Mouse (Mus musculus): ENCODE measurements around the gene Rab30.
"Not testable (repeated sequence)": the region's sequence is repeated elsewhere in the genome, so short reads cannot be mapped to it uniquely, and the experiment has no call there.

Rab30 gene

GRCm38 (mm10) chr7:92758067-92758466 is 16.7 kb downstream of the Rab30 start:
- no peak for DNase-seq

GRCm38 (mm10) chr7:92760651-92761050 is 19.2 kb downstream of the Rab30 start:
- no peak for DNase-seq

DNA sequence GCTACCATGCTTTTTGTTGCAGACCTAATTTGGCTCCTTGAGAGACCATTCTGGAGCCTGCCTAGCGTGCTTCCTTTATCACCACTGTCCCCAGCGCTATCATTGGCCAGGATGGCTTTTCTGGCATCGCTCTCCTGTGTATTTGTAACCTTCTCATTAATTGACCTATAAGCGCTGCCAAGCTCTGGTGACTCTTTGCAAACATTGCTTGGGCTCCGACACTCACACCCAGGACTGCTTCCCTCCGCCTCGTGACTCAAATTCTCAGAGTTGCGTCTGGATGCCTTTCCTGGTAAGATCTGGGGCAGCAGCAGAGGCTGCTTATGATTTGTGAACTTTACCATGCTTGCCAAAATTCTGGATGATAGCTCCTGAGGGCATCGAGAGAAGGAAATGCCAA is 19.8 kb downstream of the Rab30 start:
- peak; percentile 60 for DNase-seq

GRCm38 (mm10) chr7:92765426-92765825 is 24.0 kb downstream of the Rab30 start:
- peak; percentile 71 for DNase-seq

GRCm38 (mm10) chr7:92766096-92767090 is 25.0 kb downstream of the Rab30 start:
- DNase-seq = no peak

GRCm38 (mm10) chr7:92768116-92768515 is 26.7 kb downstream of the Rab30 start:
- not testable (repeated sequence) for DNase-seq

GRCm38 (mm10) chr7:92768859-92769258 is 27.5 kb downstream of the Rab30 start:
- DNase-seq = no peak

DNA sequence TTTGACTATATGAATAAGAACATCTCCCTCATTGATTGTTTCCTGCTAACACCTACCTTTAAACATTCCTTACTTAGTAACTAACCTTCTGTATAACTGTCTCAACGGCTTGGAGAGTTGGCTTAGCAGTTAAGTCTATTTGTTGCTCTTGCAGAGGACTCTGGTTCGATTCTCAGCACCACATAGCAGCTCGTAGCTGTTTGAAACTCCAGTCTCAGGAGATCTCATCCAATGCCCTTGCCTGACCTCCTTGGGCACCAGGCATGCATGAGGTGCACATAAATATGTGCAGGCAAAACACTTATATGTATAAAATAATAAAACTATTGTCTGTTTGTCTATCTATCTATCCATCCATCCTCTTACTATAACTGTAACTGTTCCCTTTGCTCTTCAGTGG is 31.6 kb downstream of the Rab30 start:
- DNase-seq = no peak

DNA sequence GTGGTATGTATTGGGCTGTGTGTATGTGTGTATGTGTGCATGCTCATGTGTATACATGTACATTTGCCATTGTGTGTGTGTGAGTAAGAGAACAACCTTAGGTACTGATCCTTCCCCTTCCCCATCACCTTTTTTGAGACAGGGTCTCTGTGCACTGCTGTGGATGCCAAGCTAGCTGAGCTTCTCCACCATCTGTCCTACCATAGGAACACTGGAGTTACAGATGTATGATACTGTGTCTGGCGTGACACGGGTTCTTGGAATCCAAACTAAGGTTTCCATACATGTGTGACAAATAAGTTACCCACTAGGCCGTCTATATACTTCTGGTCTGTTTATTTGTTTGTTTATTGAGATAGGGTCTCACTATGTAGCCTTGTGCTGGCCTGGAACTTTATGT is 32.2 kb downstream of the Rab30 start:
- DNase-seq = no peak

DNA sequence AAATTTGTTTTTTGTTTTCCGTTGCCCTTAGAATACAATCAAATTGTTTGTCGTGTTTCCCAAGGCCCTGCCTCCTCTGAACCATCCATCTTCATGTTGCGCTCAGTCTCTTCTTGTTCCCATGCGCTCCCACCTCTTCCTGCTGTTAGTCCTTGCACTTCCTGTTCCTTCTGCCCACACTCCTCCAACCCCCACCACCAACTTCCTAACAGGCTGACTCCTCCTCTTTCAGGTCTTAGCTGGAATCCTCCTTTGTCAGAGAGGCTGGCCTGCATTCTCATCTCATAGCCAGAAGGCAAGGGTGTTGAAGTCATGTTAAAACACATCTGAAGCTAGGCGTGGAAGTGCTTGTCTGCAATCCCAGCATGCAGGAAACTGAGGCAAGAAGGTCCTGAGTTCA is 33.3 kb downstream of the Rab30 start:
- no peak for DNase-seq

- DNase-seq = no peak
Observed at GRCm38 (mm10) chr7:92775703-92776102, 34.3 kb downstream of the Rab30 start.

DNA sequence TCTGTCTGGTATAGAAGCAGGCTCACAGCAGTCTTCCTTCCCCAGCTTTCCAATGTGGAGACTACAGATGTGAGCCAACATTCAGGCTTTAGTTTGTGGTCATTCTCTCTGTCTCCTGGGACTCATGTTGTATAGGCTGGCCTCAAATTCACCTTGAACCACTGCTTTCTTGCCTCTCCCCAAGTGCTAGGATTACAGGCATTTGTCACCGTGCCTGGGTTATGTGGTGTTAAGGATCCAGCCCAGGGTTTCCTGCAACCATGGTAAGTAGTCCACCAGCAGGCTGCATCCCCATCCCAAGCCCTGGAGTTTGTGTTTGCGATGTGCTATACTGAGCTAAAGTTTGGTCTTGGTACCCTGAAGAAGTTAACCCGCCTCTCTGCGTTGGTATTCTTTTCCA is 35.2 kb downstream of the Rab30 start:
- no peak for DNase-seq

GRCm38 (mm10) chr7:92777108-92777973 is 35.9 kb downstream of the Rab30 start:
- peak; percentile 78 for DNase-seq

DNA sequence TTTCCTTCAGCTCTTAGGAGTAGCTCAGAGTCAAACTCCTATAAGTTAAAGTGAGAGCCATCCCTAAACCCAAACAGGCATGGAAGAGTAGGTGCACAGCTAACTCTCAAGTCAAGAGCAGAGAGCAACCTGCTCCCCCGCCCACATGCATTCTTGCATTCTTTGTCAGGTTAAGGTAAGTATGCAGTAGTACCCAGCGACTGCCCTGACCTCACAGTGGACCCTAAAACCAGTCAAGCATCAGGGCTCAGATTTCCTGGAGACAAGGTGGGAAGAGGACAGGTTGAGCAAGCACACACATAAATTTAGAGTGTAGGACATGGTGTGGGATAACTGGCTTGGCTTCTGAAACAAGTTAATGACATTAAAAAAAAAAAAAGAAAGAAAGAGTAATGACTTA is 37.7 kb downstream of the Rab30 start:
- no peak for DNase-seq

DNA sequence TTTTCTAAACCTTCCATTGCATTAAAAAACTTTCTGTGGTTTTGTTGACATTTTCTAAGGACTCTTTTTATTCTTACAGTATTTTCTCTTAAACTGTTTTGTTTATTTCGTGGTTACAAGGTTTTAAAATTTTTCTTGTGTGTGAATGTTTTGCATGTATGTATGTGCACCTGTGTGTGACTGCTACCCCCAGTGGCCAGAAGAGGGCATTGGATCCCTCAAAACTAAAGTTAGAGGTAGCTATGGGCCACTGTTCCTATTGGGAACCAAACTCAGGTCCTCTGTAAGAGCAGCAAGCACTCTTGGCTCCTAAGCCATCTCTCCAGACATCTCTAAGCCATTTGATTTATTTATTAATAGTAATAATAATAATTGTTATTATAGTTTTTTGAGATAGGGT is 40.0 kb downstream of the Rab30 start:
- DNase-seq = no peak

DNA sequence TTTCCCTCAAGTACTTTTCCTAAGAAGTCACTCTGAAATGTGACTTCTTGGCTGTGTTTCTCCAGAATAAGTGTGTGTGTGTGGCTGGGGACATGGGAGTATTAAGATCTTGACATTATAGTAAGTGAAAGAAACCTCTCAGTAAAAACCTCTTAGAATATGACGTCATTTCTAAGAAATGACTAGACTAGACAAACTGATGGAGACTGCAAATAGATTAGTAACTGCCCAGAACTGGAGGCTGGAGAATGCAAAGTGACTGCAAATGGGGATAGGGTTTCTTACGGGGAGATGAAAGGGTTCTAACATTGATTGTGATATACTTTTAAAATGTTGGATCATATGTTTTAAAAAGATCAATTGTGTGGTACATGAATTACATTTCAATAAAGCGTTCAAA is 40.5 kb downstream of the Rab30 start:
- no peak for DNase-seq

DNA sequence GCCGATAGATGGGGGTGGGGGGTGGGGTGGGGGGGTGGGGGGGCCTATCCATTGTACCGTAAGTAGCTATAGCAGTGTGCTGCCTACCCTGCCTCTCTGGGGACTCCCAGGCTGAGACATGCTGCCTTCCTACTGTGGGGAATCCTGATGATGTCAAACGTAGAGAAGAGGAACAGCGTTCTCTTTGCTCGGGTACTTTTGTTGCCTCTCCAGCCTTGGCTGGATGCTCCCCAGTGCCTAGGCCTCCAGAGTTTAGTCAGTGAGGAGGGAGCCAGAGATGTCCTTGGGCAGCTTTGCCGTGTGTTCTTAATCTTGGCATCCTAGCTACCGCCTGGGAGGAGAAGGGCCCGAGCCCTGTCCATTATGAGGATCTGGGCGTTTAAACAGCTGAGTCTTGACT is 41.1 kb downstream of the Rab30 start:
- peak; percentile 54 for DNase-seq

DNA sequence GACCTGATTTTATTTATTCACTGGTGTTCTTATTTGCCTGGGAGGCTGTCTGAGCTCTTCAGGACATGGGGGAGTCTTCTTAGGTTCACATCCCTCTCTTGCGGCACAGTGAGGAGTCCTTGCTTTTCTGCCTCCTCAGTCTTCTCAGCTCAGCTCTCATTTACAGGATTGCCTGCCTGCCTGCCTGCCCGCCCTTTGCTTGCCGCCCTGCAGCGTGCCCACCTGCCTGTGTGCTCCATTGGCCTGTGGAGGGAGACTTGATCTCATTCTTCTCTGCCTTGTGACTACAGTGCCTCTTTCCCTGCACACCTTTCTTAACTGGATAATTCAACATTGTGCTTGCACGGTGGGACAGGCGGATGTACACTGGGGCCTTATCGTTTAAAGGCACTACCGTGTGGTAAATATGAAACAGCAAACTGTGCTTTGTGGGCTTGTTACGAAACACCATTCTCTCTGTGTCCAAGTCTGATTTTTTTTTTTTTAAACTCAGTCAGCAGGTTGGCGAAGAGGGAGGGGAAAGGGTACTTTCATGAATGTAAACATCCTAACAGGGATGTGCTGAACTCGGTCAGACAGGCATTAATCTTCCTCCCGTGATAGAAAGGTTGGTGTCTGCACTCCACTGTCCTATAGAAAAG is 41.9 kb downstream of the Rab30 start:
- DNase-seq = peak; percentile 80

DNA sequence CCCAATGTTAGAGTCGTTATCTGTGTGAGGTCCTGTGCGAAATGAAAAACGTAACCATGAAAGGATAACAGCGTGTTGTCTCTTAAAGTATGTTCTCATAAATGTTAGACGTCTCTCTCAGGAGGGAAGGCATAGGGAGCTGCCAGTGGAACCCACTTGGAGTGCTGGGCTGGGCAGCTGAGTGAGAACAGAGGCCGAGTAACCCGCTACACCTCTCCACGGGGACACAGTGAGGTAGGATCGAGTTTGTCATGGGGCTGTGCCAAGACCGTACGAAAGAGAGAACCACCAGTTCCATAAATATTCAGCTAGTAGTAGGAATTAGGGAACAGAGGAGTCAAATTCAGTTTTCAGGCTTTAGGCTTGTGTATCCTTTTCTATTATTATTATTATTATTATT is 42.5 kb downstream of the Rab30 start:
- DNase-seq = no peak

DNA sequence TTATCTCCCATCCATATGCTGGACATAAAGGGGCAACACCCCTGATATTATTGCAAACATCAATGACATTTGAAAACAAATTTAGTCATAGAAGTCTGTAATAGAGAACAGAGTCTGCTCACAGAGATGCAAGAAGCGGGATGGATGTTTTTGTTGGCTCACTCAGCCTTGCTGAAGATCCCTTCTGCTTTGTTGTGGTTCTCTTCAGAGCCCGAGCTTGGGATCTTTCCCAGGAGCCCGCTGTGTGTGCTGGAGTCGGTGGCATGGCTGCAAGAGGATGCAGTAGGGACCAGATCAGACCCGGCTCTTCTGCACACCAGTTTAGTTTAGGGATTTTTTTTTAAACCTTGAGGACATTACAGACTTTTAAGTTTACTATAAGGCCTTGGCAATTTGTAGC is 54.3 kb downstream of the Rab30 start:
- DNase-seq = peak; percentile 86

DNA sequence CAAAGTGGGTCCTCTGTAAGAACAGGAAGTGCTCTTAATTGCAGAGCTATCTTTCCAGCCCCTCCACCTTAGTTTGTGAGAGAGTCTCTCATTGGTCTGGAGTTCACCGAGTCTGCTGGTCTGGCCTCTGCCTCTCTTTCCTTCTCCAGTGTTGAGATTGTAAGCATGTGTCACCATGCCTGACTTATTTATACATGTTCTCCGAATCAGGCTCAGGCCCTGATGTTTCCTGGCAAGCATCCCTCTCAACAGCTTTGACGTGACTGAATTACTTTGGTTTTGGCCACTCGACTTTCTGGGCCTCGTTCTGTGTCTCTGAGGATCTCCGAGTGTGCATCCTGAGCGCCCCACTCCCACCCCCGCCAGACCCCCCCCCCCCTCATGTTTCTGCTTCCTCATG is 55.4 kb downstream of the Rab30 start:
- no peak for DNase-seq

- peak; percentile 53 for DNase-seq
Observed at GRCm38 (mm10) chr7:92799665-92800595, 58.5 kb downstream of the Rab30 start.
